Mouse (Mus musculus): ENCODE results near the gene Btbd11.

GRCm38 (mm10) chr10:85596301-85596700 is 209.7 kb downstream of the Btbd11 start:
- no peak for TF ChIP-seq CTCF (conservative IDR thresholded peaks at IDR 0.05; ENCODE audit: insufficient read depth, insufficient read length, low read depth, low read length)
- TF ChIP-seq POLR2A (IDR thresholded peaks at IDR 0.05; ENCODE audit: low read depth, low read length) = no peak

All from kidney, adult 2 months (tissue).